18 mouse cellular contexts compared by ENCODE assay signal in genomic region chr16:92578915-92579653, GRCm38 (mm10).
DNase-seq lines count a peak whose midpoint lies in the region; ATAC-seq and TF ChIP-seq lines count a peak whose summit lies in the region.
"Had no signal": no experiment of that assay in that cellular context is flagged by ENCODE, and none has a peak within 500 bp of the region (broad histone marks: within the 10 kb centered on the region; RNA-seq: fewer than 3 reads in every experiment).

No protein-coding gene starts in this region.

- no peak for DNase-seq in heart, embryonic 10.5 days (ENCODE audit: low spot score)
- no peak for DNase-seq in heart, postnatal 4 days
- DNase-seq in lung, embryonic 14.5 days: peak; percentile 47
- no peak for DNase-seq in lung, adult 2 months
- DNase-seq in MEL-GATA-1-ER (ENCODE audit: extremely low read depth, low read depth): peak; percentile 38
- DNase-seq in retina, embryonic 14.5 days (ENCODE audit: low spot score): no peak
- DNase-seq: cerebellum, adult 11-12 months; forebrain, postnatal 0 days; gastrocnemius, adult 2 months; heart, adult 2 months; kidney, adult 9 months; lung, adult 18-20 months; thymus, postnatal 36 days had no signal

- H3K4me2 ChIP-seq in lung, embryonic 14.5 days: no peak overlapping the region

- TF ChIP-seq CTCF in lung, embryonic 14.5 days (IDR thresholded peaks at IDR 0.05; ENCODE audit: low read depth): no peak
- no peak for TF ChIP-seq CTCF in lung, adult 2 months (IDR thresholded peaks at IDR 0.05; ENCODE audit: insufficient read depth, low read length)

- H3K9me3 ChIP-seq in heart, embryonic 10.5 days: no peaks in the 10 kb centered on the region
- no peaks in the 10 kb centered on the region for H3K9me3 ChIP-seq in lung, embryonic 14.5 days (ENCODE audit: low read depth, low read length)
- H3K9me3 ChIP-seq: midbrain, embryonic 10.5 days had no signal

- H3K4me3 ChIP-seq in heart, embryonic 10.5 days: no peak overlapping the region
- H3K4me3 ChIP-seq in lung, embryonic 14.5 days (ENCODE audit: low read depth, low read length): no peak overlapping the region
- no peak overlapping the region for H3K4me3 ChIP-seq in lung, adult 2 months (replicated peaks; ENCODE audit: extremely low read depth, low read depth, low read length)
- H3K4me3 ChIP-seq: gastrocnemius, adult 2 months; heart, adult 2 months; midbrain, embryonic 10.5 days had no signal

- peaks cover 4% of the 10 kb centered on the region; the same call in 1 of the 2 replicates for H3K4me1 ChIP-seq in heart, embryonic 10.5 days
- peaks cover 9% of the 10 kb centered on the region for H3K4me1 ChIP-seq in lung, embryonic 14.5 days (ENCODE audit: insufficient read depth)
- H3K4me1 ChIP-seq in lung, adult 2 months (ENCODE audit: control insufficient read depth, insufficient read depth, low read length): no peaks in the 10 kb centered on the region

- WGBS in heart, embryonic 10.5 days: 68% methylated on average over 7 of the region's 7 CpGs
- WGBS in lung, embryonic 14.5 days: 57% methylated on average over 7 of the region's 7 CpGs
- WGBS in lung, adult 2 months: 72% methylated on average over 7 of the region's 7 CpGs

- H3K27me3 ChIP-seq in heart, embryonic 10.5 days (ENCODE audit: insufficient read depth, poor library complexity, severe bottlenecking): peaks cover 18% of the 10 kb centered on the region
- H3K27me3 ChIP-seq in lung, embryonic 14.5 days (ENCODE audit: insufficient read depth, low read length): no peaks in the 10 kb centered on the region
- H3K27me3 ChIP-seq: Patski had no signal

- H3K36me3 ChIP-seq in heart, embryonic 10.5 days: no peaks in the 10 kb centered on the region
- H3K36me3 ChIP-seq in lung, embryonic 14.5 days (ENCODE audit: insufficient read depth): no peaks in the 10 kb centered on the region
- H3K36me3 ChIP-seq: midbrain, embryonic 10.5 days had no signal

- TF ChIP-seq POLR2A in lung, adult 2 months (IDR thresholded peaks at IDR 0.05; ENCODE audit: borderline replicate concordance, extremely low read depth, low read depth, low read length): no peak

- 0 out of 2 replicates have a peak overlapping the region, but pooled peaks have one; percentile 25 for H3K27ac ChIP-seq in heart, embryonic 10.5 days
- peak overlapping the region; percentile 47 for H3K27ac ChIP-seq in lung, embryonic 14.5 days (ENCODE audit: low read depth)
- H3K27ac ChIP-seq: gastrocnemius, adult 2 months; heart, adult 2 months; midbrain, embryonic 10.5 days; stomach, postnatal 0 days had no signal

- ATAC-seq in lung, embryonic 14.5 days (ENCODE audit: insufficient read depth): peak; percentile 65; the same call in 1 of the 2 replicates
- 0 out of 2 replicates have a peak, but pooled peaks have one; percentile 11 for ATAC-seq in common myeloid progenitor, adult 5-6 weeks (replicated peaks; ENCODE audit: low read depth, poor library complexity, severe bottlenecking)
- ATAC-seq: activated CD4-positive, CD25-positive, alpha-beta regulatory T cell, adult 4 months; forebrain, postnatal 0 days; Patski had no signal

- H3K9ac ChIP-seq in lung, embryonic 14.5 days: no peak overlapping the region
- H3K9ac ChIP-seq: forebrain, postnatal 0 days had no signal

Comparison
In these comparisons a context has a peak if more than half of its experiments do, and no peak if none do; other contexts are left out.
1. DNase-seq: peak in lung, embryonic 14.5 days (single experiment) and MEL-GATA-1-ER (single experiment); none in heart, embryonic 10.5 days (single experiment), heart, postnatal 4 days (single experiment), lung, adult 2 months (single experiment) and retina, embryonic 14.5 days (single experiment).